Mouse (Mus musculus): Measurements from ENCODE around the gene Enthd1.

- TF ChIP-seq POLR2A (IDR thresholded peaks at IDR 0.05; ENCODE audit: control insufficient read depth, low read depth, low read length) = no peak
- TF ChIP-seq CTCF (IDR thresholded peaks at IDR 0.05; ENCODE audit: control insufficient read depth, insufficient read depth, insufficient replicate concordance, low read depth, low read length) = no peak
These were observed 74.8 kb downstream of the Enthd1 start for GRCm38 (mm10) chr15:80490151-80490550.

Data from testis, adult 2 months (tissue).